Mouse (Mus musculus) induced T-regulatory cell, adult 2 months (primary cell): ENCODE results near the gene Fetub.

Source experiments
- DNase-seq: peaks from one replicate; pipeline ENCODE4 v3.0.0-alpha.2; 2012; ENCODE audit warnings: low read depth

The Fetub gene

DNA sequence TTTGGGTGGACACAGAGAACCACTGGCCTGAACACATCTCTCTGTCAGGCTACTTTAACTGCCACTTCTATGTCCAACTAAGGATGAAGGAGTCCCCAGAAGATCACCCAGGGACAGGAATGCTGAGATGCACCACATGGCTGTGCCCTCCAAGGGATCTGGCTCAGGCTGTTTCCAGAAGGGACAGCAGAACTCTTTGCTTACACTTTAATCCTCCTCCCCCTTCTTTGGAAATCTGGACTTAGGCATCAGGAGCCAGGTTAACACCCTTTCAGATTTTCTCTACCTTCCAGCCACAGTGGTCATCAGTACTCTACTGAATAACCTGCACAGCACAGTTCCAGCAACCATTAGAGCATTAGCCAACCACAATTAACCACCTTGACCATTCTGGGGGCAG lies 45.2 kb downstream of the Fetub start:
- DNase-seq, result no peak

DNA sequence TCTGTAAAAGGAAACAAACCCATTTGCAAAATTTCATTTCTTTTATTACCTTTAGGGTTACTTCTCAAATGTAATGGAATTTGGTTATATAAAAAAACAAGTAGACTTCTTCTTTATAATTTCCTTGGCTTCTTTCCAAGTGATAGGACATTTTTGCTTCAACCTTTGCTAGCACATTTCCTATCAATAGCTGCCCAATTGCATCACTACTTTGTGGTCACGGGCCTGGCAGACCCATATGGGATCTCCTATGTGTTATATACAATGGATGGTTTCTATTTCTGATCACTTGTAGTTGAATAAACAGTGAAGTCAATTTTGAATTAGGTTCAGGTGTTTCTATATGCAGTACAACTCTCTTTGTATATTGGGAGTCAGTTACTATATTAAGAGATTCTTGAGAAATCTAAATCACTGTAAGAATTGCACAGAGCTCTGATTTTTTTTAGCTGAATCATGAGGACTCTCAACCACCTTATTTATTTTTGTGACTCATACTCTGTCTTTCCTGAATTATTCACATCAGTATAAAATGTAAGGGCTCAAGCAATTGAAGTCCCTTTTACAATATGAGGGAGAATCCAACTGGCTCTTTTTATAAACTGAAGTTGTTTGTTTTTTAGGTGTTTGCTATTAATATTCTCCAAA lies 49.4 kb downstream of the Fetub start:
- no peak for DNase-seq
